Mouse (Mus musculus) midbrain, embryonic 16.5 days (tissue): ENCODE data around the gene Slc25a45. TPM values are rescaled to one million over a fixed set of nuclear protein-coding genes. Genes with fewer than 3 reads are reported as not detected.

Experiments used
- ATAC-seq: fragments of 200-750 bp; cut with Nextera tagmentation; 2 replicates; pipeline ENCODE4 v1.8.0; 2017; ENCODE audit warnings: moderate TSS enrichment
- H3K27ac ChIP-seq: fragments of 300-500 bp; sonication (generic); 2 replicates; pipeline ENCODE4 v1.5.1; 2014; ENCODE audit warnings: mild to moderate bottlenecking, low read length, mixed read lengths
- H3K27me3 ChIP-seq: fragments of 300-500 bp; sonication (generic); 2 replicates; pipeline ENCODE4 v1.6.1; 2014; ENCODE audit warnings: low read depth, low read length, mixed read lengths; ENCODE audit not compliant: control insufficient read depth, insufficient read depth
- H3K36me3 ChIP-seq: fragments of 300-500 bp; sonication (generic); 2 replicates; pipeline ENCODE4 v1.6.1; 2014; ENCODE audit warnings: mild to moderate bottlenecking, low read length, moderate library complexity, mixed read lengths; ENCODE audit not compliant: control insufficient read depth, insufficient read depth
- H3K4me1 ChIP-seq: fragments of 300-500 bp; sonication (generic); 2 replicates; pipeline ENCODE4 v1.6.1; 2014; ENCODE audit warnings: mild to moderate bottlenecking, low read length, mixed read lengths; ENCODE audit not compliant: control insufficient read depth, insufficient read depth
- H3K4me2 ChIP-seq: fragments of 300-500 bp; sonication (generic); 2 replicates; pipeline ENCODE4 v1.6.1; 2014; ENCODE audit warnings: mild to moderate bottlenecking, low read length, mixed read lengths
- H3K4me3 ChIP-seq: fragments of 300-500 bp; sonication (generic); 2 replicates; pipeline ENCODE4 v1.5.1; 2014; ENCODE audit warnings: low read depth, mild to moderate bottlenecking, low read length, moderate library complexity, mixed read lengths
- H3K9ac ChIP-seq: fragments of 300-500 bp; sonication (generic); 2 replicates; pipeline ENCODE4 v1.6.1; 2014; ENCODE audit warnings: low read depth, low read length, mixed read lengths
- H3K9me3 ChIP-seq: fragments of 300-500 bp; sonication (generic); replicated peaks from 2 replicates; pipeline ENCODE4 v1.6.1; 2014; ENCODE audit warnings: mild to moderate bottlenecking, low read length, mixed read lengths; ENCODE audit not compliant: control insufficient read depth, poor library complexity, severe bottlenecking
- WGBS: fragments of 180-500 bp; shearing (Covaris S2); extraction: QIAGEN DNeasy Blood & Tissue Kit; methylation state at CpG from one replicate; pipeline ENCODE4 v1.1.7; 2014; 5-methylcytosine and 5-hydroxymethylcytosine counted together
- polyA plus RNA-seq: library from polyadenylated mRNA; unstranded; fragments of >200 nt; fragmentation: Nextera tagmentation; extraction: Ambion mirVana; gene quantifications from 2 replicates; pipeline ENCODE4 v1.2.1, GENCODE M21; 2015

Gene Slc25a45
- polyA plus RNA-seq: 2.0 and 2.2 TPM in 2 replicates

DNA sequence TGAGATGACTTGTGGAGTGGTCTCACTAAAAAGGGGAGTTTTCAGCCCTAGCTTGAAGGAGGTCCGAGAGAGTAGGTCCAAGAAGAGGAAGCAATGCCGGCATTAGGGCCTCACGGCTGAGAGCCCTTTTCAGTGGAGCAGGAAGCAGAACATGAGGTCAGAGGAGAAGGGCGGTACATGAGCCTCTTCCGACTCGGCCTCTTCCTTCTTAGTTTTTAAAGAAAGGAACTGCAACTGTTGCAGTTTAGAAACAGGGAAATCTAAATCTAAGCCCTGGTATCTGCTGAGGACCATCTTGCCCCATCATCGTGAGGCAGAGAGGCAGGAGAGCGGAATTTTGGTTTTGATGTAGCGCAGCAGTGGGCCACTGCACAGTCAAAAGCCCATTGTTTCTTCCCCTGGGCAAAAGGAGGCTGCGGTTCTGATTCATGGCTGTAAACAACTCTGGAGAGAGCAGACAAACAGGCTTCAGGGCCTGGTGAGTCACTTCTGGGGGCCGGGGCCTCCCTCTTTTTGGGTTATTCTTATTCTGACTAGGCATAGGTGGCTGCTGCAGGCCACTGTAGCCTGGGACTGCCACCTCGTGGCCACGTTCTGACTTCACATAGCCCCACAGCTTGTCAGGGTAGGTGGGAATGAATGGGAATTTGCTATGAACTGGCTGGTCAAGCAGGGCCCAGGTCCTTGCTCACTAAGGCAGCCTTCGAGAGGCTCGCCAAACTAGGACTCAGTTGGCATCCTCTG, at the start of gene Slc25a45:
Slc25a45 (plus strand) TSS at position 191 of the 744 bp plus-strand sequence.
- no peaks in the 10 kb centered on the region for H3K9me3 ChIP-seq
- H3K4me2 ChIP-seq: no peak within 1 kb of the TSS
- no peaks in the 10 kb centered on the region for H3K36me3 ChIP-seq
- no peak for ATAC-seq
- H3K9ac ChIP-seq: peak within 1 kb of the TSS; percentile 41; the same call in 1 of the 2 replicates
- no peak within 1 kb of the TSS for H3K27ac ChIP-seq
- 49% methylated on average over 15 of the region's 15 CpGs for WGBS
- H3K27me3 ChIP-seq: no peaks in the 10 kb centered on the region
- no peak within 1 kb of the TSS for H3K4me3 ChIP-seq
- peaks cover 12% of the 10 kb centered on the region for H3K4me1 ChIP-seq

- Histone ChIP-seq H3K4me3 (no peak overlapping the region), H3K9ac (no peak overlapping the region), H3K36me3 (no peaks in the 10 kb centered on the region), H3K27ac (no peak overlapping the region), H3K9me3 (no peaks in the 10 kb centered on the region), H3K27me3 (no peaks in the 10 kb centered on the region), H3K4me1 (peaks cover 3% of the 10 kb centered on the region; the same call in 1 of the 2 replicates), H3K4me2 (no peak overlapping the region)
- ATAC-seq: no peak
- 87% methylated on average over 3 of the region's 3 CpGs for WGBS
Observed at GRCm38 (mm10) chr19:5828155-5828554, 49.5 kb upstream of the Slc25a45 start.

GRCm38 (mm10) chr19:5828905-5829304, 48.7 kb upstream of the Slc25a45 start:
- WGBS: 94% methylated on average over 7 of the region's 7 CpGs
- ATAC-seq: no peak
- Histone ChIP-seq H3K36me3 (no peaks in the 10 kb centered on the region), H3K4me2 (no peak overlapping the region), H3K4me1 (no peaks in the 10 kb centered on the region), H3K4me3 (no peak overlapping the region), H3K9ac (no peak overlapping the region), H3K9me3 (no peaks in the 10 kb centered on the region), H3K27ac (no peak overlapping the region), H3K27me3 (no peaks in the 10 kb centered on the region)

- no peaks in the 10 kb centered on the region for H3K4me1 ChIP-seq
- ATAC-seq: no peak
- no peaks in the 10 kb centered on the region for H3K9me3 ChIP-seq
- 77% methylated on average over 19 of the region's 19 CpGs for WGBS
- no peak overlapping the region for H3K27ac ChIP-seq
- H3K4me2 ChIP-seq: no peak overlapping the region
- no peaks in the 10 kb centered on the region for H3K27me3 ChIP-seq
- no peaks in the 10 kb centered on the region for H3K36me3 ChIP-seq
- no peak overlapping the region for H3K9ac ChIP-seq
- H3K4me3 ChIP-seq: no peak overlapping the region
Observed at GRCm38 (mm10) chr19:5829958-5830615, 47.5 kb upstream of the Slc25a45 start.

GRCm38 (mm10) chr19:5830776-5831175, 46.8 kb upstream of the Slc25a45 start:
- H3K9ac ChIP-seq: no peak overlapping the region
- H3K27me3 ChIP-seq: no peaks in the 10 kb centered on the region
- WGBS: 93% methylated on average over 7 of the region's 7 CpGs
- H3K9me3 ChIP-seq: no peaks in the 10 kb centered on the region
- ATAC-seq: no peak
- no peaks in the 10 kb centered on the region for H3K4me1 ChIP-seq
- H3K4me2 ChIP-seq: no peak overlapping the region
- H3K36me3 ChIP-seq: no peaks in the 10 kb centered on the region
- H3K27ac ChIP-seq: no peak overlapping the region
- H3K4me3 ChIP-seq: no peak overlapping the region

DNA sequence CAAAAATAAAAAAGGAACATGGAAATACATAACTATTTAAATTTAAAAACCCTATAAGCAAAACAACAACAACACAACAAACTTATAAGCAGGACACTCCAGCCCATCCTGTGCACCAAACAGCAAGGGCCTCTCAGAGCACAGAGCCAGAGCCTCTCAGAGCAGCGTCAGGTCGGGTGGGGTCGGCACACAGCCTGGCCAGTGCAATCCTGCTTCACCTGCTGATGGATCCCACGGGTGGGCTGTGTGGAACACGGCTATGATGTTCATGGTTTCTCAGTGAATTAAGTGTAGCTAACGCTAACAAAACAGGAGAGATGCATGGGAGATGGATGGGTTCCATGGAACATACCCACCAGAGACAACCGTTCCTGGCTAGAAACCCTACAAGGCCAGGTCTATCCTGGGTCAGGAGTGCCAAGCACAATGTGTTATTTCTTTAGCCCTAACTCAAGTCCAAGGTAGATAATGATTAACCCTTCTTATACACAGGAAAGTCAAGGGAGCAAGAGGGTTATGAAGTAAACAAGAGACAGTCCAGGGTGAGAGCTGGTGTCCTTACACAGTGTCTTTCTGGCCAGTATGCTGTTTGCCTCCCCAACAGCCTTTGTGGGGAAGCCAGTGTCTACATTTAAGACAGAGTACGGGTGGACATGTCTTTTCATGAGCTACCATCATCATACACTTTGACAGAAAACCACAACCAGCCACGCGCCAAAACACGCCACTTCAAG, 46.2 kb upstream of the Slc25a45 start:
- ATAC-seq: no peak
- no peak overlapping the region for H3K4me3 ChIP-seq
- H3K9ac ChIP-seq: no peak overlapping the region
- H3K36me3 ChIP-seq: no peaks in the 10 kb centered on the region
- no peak overlapping the region for H3K4me2 ChIP-seq
- H3K27me3 ChIP-seq: no peaks in the 10 kb centered on the region
- no peaks in the 10 kb centered on the region for H3K4me1 ChIP-seq
- 91% methylated on average over 11 of the region's 11 CpGs for WGBS
- H3K27ac ChIP-seq: no peak overlapping the region
- no peaks in the 10 kb centered on the region for H3K9me3 ChIP-seq

DNA sequence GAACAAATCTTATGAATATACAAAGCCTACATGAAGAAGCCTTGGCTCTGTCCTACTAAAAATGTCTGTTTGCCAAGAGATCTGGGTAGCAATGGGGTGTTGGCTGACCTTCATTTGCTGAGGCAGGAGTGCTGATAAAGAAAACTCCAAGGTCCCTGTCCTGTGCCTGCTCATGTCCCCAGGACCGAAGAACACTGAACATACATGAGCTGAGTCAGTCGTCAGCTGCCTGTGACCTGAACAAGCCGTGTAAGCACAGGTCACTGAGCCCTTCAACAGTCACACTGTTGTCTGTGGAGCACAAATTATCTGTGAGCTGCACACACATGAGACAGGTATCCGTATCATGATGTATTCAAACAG, 45.7 kb upstream of the Slc25a45 start:
- Histone ChIP-seq H3K4me3 (no peak overlapping the region), H3K36me3 (no peaks in the 10 kb centered on the region), H3K27ac (no peak overlapping the region), H3K4me1 (no peaks in the 10 kb centered on the region), H3K9ac (no peak overlapping the region), H3K9me3 (no peaks in the 10 kb centered on the region), H3K27me3 (no peaks in the 10 kb centered on the region), H3K4me2 (no peak overlapping the region)
- 93% methylated on average over 4 of the region's 4 CpGs for WGBS
- ATAC-seq: no peak

DNA sequence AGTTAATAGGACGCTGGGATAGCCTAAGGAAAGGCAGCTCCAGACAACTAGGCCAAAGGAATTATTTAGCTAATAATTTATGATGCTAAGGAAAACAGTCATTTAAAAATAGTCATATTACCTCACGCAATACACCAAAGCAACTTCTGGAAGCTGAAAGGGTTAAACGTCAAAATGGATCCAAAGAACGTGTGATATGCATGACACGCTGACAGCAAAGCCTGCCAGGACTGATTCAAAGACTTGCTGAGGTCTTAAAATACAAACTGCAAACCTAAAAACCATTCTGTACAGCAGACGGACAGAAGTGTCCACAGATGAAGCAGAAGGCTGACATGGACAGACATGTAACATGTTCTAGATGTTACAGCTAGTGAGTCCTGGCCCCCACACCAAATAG, 45.3 kb upstream of the Slc25a45 start:
- 72% methylated on average over 6 of the region's 6 CpGs for WGBS
- no peak for ATAC-seq
- Histone ChIP-seq H3K4me2 (no peak overlapping the region), H3K9ac (no peak overlapping the region), H3K36me3 (no peaks in the 10 kb centered on the region), H3K4me1 (no peaks in the 10 kb centered on the region), H3K4me3 (no peak overlapping the region), H3K27me3 (no peaks in the 10 kb centered on the region), H3K27ac (no peak overlapping the region), H3K9me3 (no peaks in the 10 kb centered on the region)
